Mouse (Mus musculus) CH12.LX (cell line): ENCODE measurements at regions not wholly inside any gene's neighbourhood (a gene's known extent, or its start where the extent isn't known, plus 50 kb on each side); places are given as distances from the start of the nearest gene placed in this dataset.

Experiments
- DNase-seq: peaks from one replicate; pipeline ENCODE4 v3.0.0-alpha.2; 2013; ENCODE audit errors: extremely low read depth
- H3K27ac ChIP-seq: 2 replicates; pipeline ENCODE4 v1.5.1; 2012; ENCODE audit warnings: low read depth, mild to moderate bottlenecking, control low read depth, moderate library complexity; ENCODE audit not compliant: insufficient read depth
- H3K27me3 ChIP-seq: replicated peaks from 2 replicates; pipeline ENCODE3; 2012; ENCODE audit warnings: inconsistent platforms
- H3K36me3 ChIP-seq, 2 experiments: replicated peaks in 1 of 2; 2 replicates each; pipeline versions ENCODE3 to v1.6.1; 2012; ENCODE audit warnings: inconsistent platforms in 1 of 2, low read length in 1 of 2, mild to moderate bottlenecking in 1 of 2, mixed read lengths in 1 of 2, moderate library complexity in 1 of 2; ENCODE audit not compliant: control insufficient read depth in 1 of 2, insufficient read depth in 1 of 2
- H3K4me1 ChIP-seq, 2 experiments: 2 replicates each; pipeline ENCODE4 v1.6.1; 2012; ENCODE audit warnings: inconsistent platforms in 1 of 2, moderate library complexity in 1 of 2; ENCODE audit not compliant: insufficient read depth in 2 of 2, control insufficient read depth in 1 of 2
- H3K4me2 ChIP-seq: 2 replicates; pipeline ENCODE4 v1.6.1; 2012; ENCODE audit warnings: low read depth, mild to moderate bottlenecking, control low read depth; ENCODE audit not compliant: poor library complexity, insufficient read depth, severe bottlenecking
- H3K4me3 ChIP-seq, 3 experiments: fragments of 150-350 bp in 1 of 3; sonication (generic) in 1 of 3; replicated peaks in 1 of 3; 2 replicates each; pipeline versions ENCODE3 to v1.5.1; 2011 to 2012; ENCODE audit warnings: low read depth in 2 of 3, low read length in 2 of 3, mild to moderate bottlenecking in 2 of 3, moderate library complexity in 2 of 3, control low read depth in 1 of 3, improper control_type of control experiment in 1 of 3, inconsistent platforms in 1 of 3, mixed read lengths in 1 of 3; ENCODE audit not compliant: poor library complexity in 1 of 3
- H3K79me2 ChIP-seq: replicated peaks from 2 replicates; pipeline ENCODE4 v1.6.1; 2012; ENCODE audit warnings: mild to moderate bottlenecking, moderate library complexity; ENCODE audit not compliant: control insufficient read depth, poor library complexity, insufficient read depth, severe bottlenecking; ENCODE audit errors: extremely low read depth
- H3K9ac ChIP-seq: 2 replicates; pipeline ENCODE4 v1.6.1; 2012; ENCODE audit warnings: low read depth, mild to moderate bottlenecking, control low read depth, moderate library complexity; ENCODE audit not compliant: insufficient read depth
- H3K9me3 ChIP-seq: replicated peaks from 2 replicates; pipeline ENCODE3; 2012; ENCODE audit warnings: low read length, inconsistent platforms, mixed read lengths
- CHD1 ChIP-seq: IDR thresholded peaks from 2 replicates; pipeline ENCODE4 v1.6.1; 2012; ENCODE audit warnings: low read depth, low read length, improper control_type of control experiment, inconsistent platforms
- CHD2 ChIP-seq: IDR thresholded peaks from 2 replicates; pipeline ENCODE4 v1.6.1; 2011; ENCODE audit warnings: low read length, improper control_type of control experiment
- CTCF ChIP-seq, 2 experiments: IDR thresholded peaks in 1 of 2; conservative IDR thresholded peaks in 1 of 2; 2 replicates each; pipeline ENCODE4 v1.5.1; 2011 to 2012; ENCODE audit warnings: low read depth in 2 of 2, low read length in 2 of 2, improper control_type of control experiment in 1 of 2, inconsistent platforms in 1 of 2, mild to moderate bottlenecking in 1 of 2, moderate library complexity in 1 of 2
- ELF1 ChIP-seq: IDR thresholded peaks from 2 replicates; pipeline ENCODE4 v1.6.1; 2014; ENCODE audit warnings: low read depth, mild to moderate bottlenecking, inconsistent platforms, low read length, improper control_type of control experiment
- EP300 ChIP-seq: IDR thresholded peaks from 2 replicates; pipeline ENCODE4 v1.6.1; 2011; ENCODE audit warnings: low read length, improper control_type of control experiment
- IRF4 ChIP-seq: IDR thresholded peaks from 2 replicates; pipeline ENCODE4 v1.6.1; 2014; ENCODE audit warnings: low read depth, mild to moderate bottlenecking, inconsistent platforms, low read length, improper control_type of control experiment
- JUND ChIP-seq: conservative IDR thresholded peaks from 2 replicates; pipeline ENCODE4 v1.6.1; 2011; ENCODE audit warnings: low read depth, low read length, improper control_type of control experiment
- KAT2A ChIP-seq: IDR thresholded peaks from 2 replicates; pipeline ENCODE4 v1.6.1; 2012; ENCODE audit warnings: low read length, improper control_type of control experiment, inconsistent platforms; ENCODE audit not compliant: insufficient replicate concordance
- MAFK ChIP-seq: IDR thresholded peaks from 2 replicates; pipeline ENCODE4 v1.6.1; 2011; ENCODE audit warnings: low read length, improper control_type of control experiment; ENCODE audit not compliant: insufficient replicate concordance
- MAZ ChIP-seq: IDR thresholded peaks from 2 replicates; pipeline ENCODE4 v1.6.1; 2012; ENCODE audit warnings: low read depth, mild to moderate bottlenecking, inconsistent platforms, low read length, improper control_type of control experiment, moderate library complexity
- MEF2A ChIP-seq: IDR thresholded peaks from 2 replicates; pipeline ENCODE4 v1.6.1; 2014; ENCODE audit warnings: low read depth, mild to moderate bottlenecking, inconsistent platforms, low read length, improper control_type of control experiment, borderline replicate concordance
- POLR2A ChIP-seq: IDR thresholded peaks from 2 replicates; pipeline ENCODE4 v1.6.1; 2011; ENCODE audit warnings: low read depth, mild to moderate bottlenecking, improper control_type of control experiment, low read length
- POLR2AphosphoS2 ChIP-seq: IDR thresholded peaks from 2 replicates; pipeline ENCODE4 v1.6.1; 2011; ENCODE audit warnings: low read depth, low read length, improper control_type of control experiment
- RAD21 ChIP-seq: IDR thresholded peaks from 2 replicates; pipeline ENCODE4 v1.6.1; 2011; ENCODE audit warnings: low read depth, mild to moderate bottlenecking, low read length, improper control_type of control experiment, moderate library complexity
- RCOR1 ChIP-seq: conservative IDR thresholded peaks from 2 replicates; pipeline ENCODE4 v1.6.1; 2012; ENCODE audit warnings: low read depth, mild to moderate bottlenecking, inconsistent platforms, low read length, improper control_type of control experiment
- SIN3A ChIP-seq: IDR thresholded peaks from 2 replicates; pipeline ENCODE4 v1.6.1; 2012; ENCODE audit warnings: low read length, improper control_type of control experiment, inconsistent platforms
- SMC3 ChIP-seq: IDR thresholded peaks from 2 replicates; pipeline ENCODE4 v1.6.1; 2011; ENCODE audit warnings: low read depth, low read length, improper control_type of control experiment
- TCF12 ChIP-seq: IDR thresholded peaks from 2 replicates; pipeline ENCODE4 v1.6.1; 2014; ENCODE audit warnings: low read depth, mild to moderate bottlenecking, inconsistent platforms, low read length, improper control_type of control experiment
- UBTF ChIP-seq: IDR thresholded peaks from 2 replicates; pipeline ENCODE4 v1.6.1; 2012; ENCODE audit warnings: low read depth, mild to moderate bottlenecking, inconsistent platforms, low read length, improper control_type of control experiment, moderate library complexity
- USF1 ChIP-seq: IDR thresholded peaks from 2 replicates; pipeline ENCODE4 v1.6.1; 2014; ENCODE audit warnings: low read depth, mild to moderate bottlenecking, inconsistent platforms, low read length, improper control_type of control experiment
- dilution Hi-C: fragments of 300-500 bp; cut with MboI; formaldehyde crosslinking; loops from 2 replicates; pipeline ENCODE4 v1.14.3; 2020; ENCODE audit warnings: low sequenced_read_pairs; ENCODE audit not compliant: extremely low pct_unique_long_range_greater_than_20kb, extremely low pct_ligation_motif_present
- in situ Hi-C: fragments of 300-500 bp; cut with MboI; formaldehyde crosslinking; loops from 3 replicates; pipeline ENCODE4 v1.14.3; 2019; ENCODE audit warnings: low sequenced_read_pairs, low pct_ligation_motif_present, low pct_unique_long_range_greater_than_20kb, mixed read lengths

GRCm38 (mm10) chr14:99745209-99745608 is 446.7 kb downstream of the Klf5 start:
- dilution Hi-C loops (no loop called here), in situ Hi-C loops (no loop called here)
- H3K27ac ChIP-seq, result no peak overlapping the region
- H3K4me1 ChIP-seq, result peaks cover 0 to 11% of the 10 kb centered on the region in 2 experiments; a peak in 2 of 4 replicates
- DNase-seq, result peak; percentile 11
- no peak overlapping the region for H3K4me3 ChIP-seq
- no peaks in the 10 kb centered on the region for H3K9me3 ChIP-seq
- H3K36me3 ChIP-seq, result no peaks in the 10 kb centered on the region
- TF ChIP-seq CTCF (conservative IDR thresholded peaks at IDR 0.05 in 1 of 2, IDR thresholded peaks at IDR 0.05 in 1 of 2; ENCODE audit: low read depth in 2 of 2, low read length in 2 of 2) (peak in 1 of 2 experiments; percentile 35; a peak in 1 of 4 replicates), RCOR1 (no peak), ELF1 (no peak), SMC3 (peak; percentile 35)
- no peak overlapping the region for H3K4me2 ChIP-seq
- no peak overlapping the region for H3K9ac ChIP-seq
- no peaks in the 10 kb centered on the region for H3K27me3 ChIP-seq
- no peaks in the 10 kb centered on the region for H3K79me2 ChIP-seq

DNA sequence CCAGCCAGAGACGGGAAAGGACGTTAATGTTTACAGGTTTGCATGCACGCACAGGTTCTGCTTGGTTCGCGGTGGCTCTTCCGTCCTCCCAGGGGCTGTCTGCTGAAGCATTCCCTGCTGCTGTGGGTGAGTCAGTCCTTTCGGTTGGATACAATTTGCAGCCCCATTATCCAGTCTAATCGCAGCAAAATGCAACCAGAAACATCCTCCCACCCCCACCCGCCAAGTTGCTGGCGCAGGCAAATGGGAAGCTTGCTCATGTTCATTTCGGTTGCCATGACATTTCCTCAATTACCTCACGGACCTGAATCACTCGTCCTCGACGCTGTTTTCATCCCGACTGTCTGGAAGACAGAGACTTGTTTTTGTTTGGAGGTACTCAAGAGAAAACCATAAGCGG is 449.7 kb downstream of the Klf5 start:
- TF ChIP-seq SMC3, result no peak
- no peak for TF ChIP-seq USF1
- TF ChIP-seq CHD1, result no peak
- TF ChIP-seq UBTF, result no peak
- TF ChIP-seq MAFK, result no peak
- TF ChIP-seq RAD21, result no peak
- no peak for TF ChIP-seq TCF12
- TF ChIP-seq MAZ, result no peak
- no peak for TF ChIP-seq MEF2A
- no peak for TF ChIP-seq KAT2A
- no peak for TF ChIP-seq CHD2
- no peak for TF ChIP-seq EP300
- TF ChIP-seq SIN3A, result no peak
- TF ChIP-seq POLR2A, result no peak
- no peak for TF ChIP-seq RCOR1
- no peak for TF ChIP-seq POLR2AphosphoS2
- no peak for TF ChIP-seq IRF4
- no peak for TF ChIP-seq JUND
- dilution Hi-C loops (no loop called here), in situ Hi-C loops (no loop called here)
- Histone ChIP-seq H3K4me3 (no peak overlapping the region), H3K36me3 (no peaks in the 10 kb centered on the region), H3K4me2 (no peak overlapping the region), H3K9ac (no peak overlapping the region), H3K27me3 (no peaks in the 10 kb centered on the region), H3K79me2 (no peaks in the 10 kb centered on the region), H3K4me1 (peaks cover 2 to 13% of the 10 kb centered on the region in 2 experiments; a peak in 3 of 4 replicates), H3K9me3 (no peaks in the 10 kb centered on the region), H3K27ac (no peak overlapping the region)
- DNase-seq, result no peak
